10 mouse cellular contexts compared by ENCODE assay signal in the genomic region with DNA sequence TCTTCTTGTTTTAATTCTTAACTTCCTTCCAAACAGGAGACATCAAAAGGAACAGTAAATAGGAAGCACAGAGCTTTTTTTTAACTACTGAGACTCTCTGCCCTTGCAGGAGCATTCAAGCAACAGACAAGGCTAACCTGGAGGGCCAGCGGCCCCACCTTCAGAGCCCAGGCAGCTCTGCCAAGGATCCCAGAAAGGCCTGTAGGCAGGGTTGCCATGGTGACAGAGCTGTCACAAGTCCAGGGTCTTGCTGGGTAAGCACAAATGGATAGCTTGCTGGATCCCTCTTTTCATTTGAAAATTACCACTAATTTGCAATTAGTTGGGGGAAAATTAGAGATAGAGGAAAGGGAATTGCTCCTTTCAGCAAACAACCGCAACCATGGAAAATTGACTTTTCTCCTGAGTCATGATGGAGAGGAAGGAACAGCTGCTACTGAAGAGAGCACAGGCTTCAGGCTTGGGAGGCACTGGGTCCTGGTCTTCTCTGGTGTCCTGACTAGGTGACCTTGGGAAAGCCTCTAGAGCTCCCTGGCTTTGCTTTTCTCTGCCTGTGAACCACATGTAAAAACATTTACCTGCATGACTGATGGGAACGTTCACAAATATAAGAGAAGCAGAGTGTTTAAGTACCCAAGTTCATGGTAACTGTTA.
DNase-seq lines count a peak whose midpoint lies in the region; ATAC-seq lines count a peak whose summit lies in the region.
"Had no signal": no experiment of that assay in that cellular context is flagged by ENCODE, and none has a peak within 500 bp of the region (broad histone marks: within the 10 kb centered on the region; RNA-seq: fewer than 3 reads in every experiment).

No protein-coding gene starts in this region.

- ATAC-seq in forebrain, embryonic 13.5 days = peak; percentile 96

- H3K4me1 ChIP-seq in forebrain, embryonic 13.5 days = peaks cover 25% of the 10 kb centered on the region
- H3K4me1 ChIP-seq in heart, embryonic 10.5 days = no peaks in the 10 kb centered on the region
- H3K4me1 ChIP-seq: stomach, embryonic 15.5 days had no signal

- no peaks in the 10 kb centered on the region for H3K36me3 ChIP-seq in forebrain, embryonic 13.5 days (ENCODE audit: poor library complexity, severe bottlenecking)
- H3K36me3 ChIP-seq in heart, embryonic 10.5 days = no peaks in the 10 kb centered on the region
- H3K36me3 ChIP-seq: limb, embryonic 15.5 days; stomach, embryonic 15.5 days had no signal

- no peak overlapping the region for H3K4me3 ChIP-seq in forebrain, embryonic 13.5 days
- no peak overlapping the region for H3K4me3 ChIP-seq in heart, embryonic 10.5 days
- H3K4me3 ChIP-seq: limb, embryonic 15.5 days; stomach, embryonic 15.5 days had no signal

- H3K27me3 ChIP-seq in forebrain, embryonic 13.5 days = no peaks in the 10 kb centered on the region
- no peaks in the 10 kb centered on the region; the same call in 1 of the 2 replicates for H3K27me3 ChIP-seq in heart, embryonic 10.5 days (ENCODE audit: insufficient read depth, poor library complexity, severe bottlenecking)
- H3K27me3 ChIP-seq: limb, embryonic 15.5 days; stomach, embryonic 15.5 days had no signal

- intact Hi-C loops in gastrocnemius, postnatal 14 days (cut with DNase I; ENCODE audit: low total_unique reads) = no loop called here

- H3K9ac ChIP-seq in forebrain, embryonic 13.5 days = no peak overlapping the region
- H3K9ac ChIP-seq: limb, embryonic 15.5 days; stomach, embryonic 15.5 days had no signal

- H3K27ac ChIP-seq in forebrain, embryonic 13.5 days = peak overlapping the region; percentile 49
- H3K27ac ChIP-seq in heart, embryonic 10.5 days = no peak overlapping the region
- H3K27ac ChIP-seq: limb, embryonic 15.5 days; stomach, embryonic 15.5 days had no signal

- 18% methylated on average over 3 of the region's 3 CpGs for WGBS in forebrain, embryonic 13.5 days
- WGBS in heart, embryonic 10.5 days = 53% methylated on average over 3 of the region's 3 CpGs

- DNase-seq in kidney, postnatal 10 days = peak; percentile 26
- DNase-seq in kidney, adult 9 months = no peak
- DNase-seq in layer of hippocampus, postnatal 14 days (ENCODE audit: low spot score in 2 of 2) = peak; percentile 51 to 64
- DNase-seq in retina, embryonic 14.5 days (ENCODE audit: low spot score) = peak; percentile 56
- DNase-seq in gastrocnemius, postnatal 10 days = no peak
- DNase-seq in heart, embryonic 10.5 days (ENCODE audit: low spot score) = no peak
- no peak for DNase-seq in gastrocnemius, postnatal 14 days

- H3K4me2 ChIP-seq in forebrain, embryonic 13.5 days = no peak overlapping the region
- H3K4me2 ChIP-seq: limb, embryonic 15.5 days; stomach, embryonic 15.5 days had no signal

- H3K9me3 ChIP-seq in forebrain, embryonic 13.5 days (replicated peaks) = no peaks in the 10 kb centered on the region
- H3K9me3 ChIP-seq in heart, embryonic 10.5 days = no peaks in the 10 kb centered on the region
- H3K9me3 ChIP-seq: limb, embryonic 15.5 days; stomach, embryonic 15.5 days had no signal

Comparison
In these comparisons a context has a peak if more than half of its experiments do, and no peak if none do; other contexts are left out.
1. DNase-seq: peak in kidney, postnatal 10 days (single experiment), layer of hippocampus, postnatal 14 days (2 of 2) and retina, embryonic 14.5 days (single experiment); none in kidney, adult 9 months (single experiment), gastrocnemius, postnatal 10 days (single experiment), heart, embryonic 10.5 days (single experiment) and gastrocnemius, postnatal 14 days (single experiment).